Mouse (Mus musculus) CH12.LX (cell line): Measurements from ENCODE around the gene Ptprd.

ENCODE experiments used
- EP300 ChIP-seq: IDR thresholded peaks from 2 replicates; pipeline ENCODE4 v1.6.1; 2011; ENCODE audit warnings: low read length, improper control_type of control experiment
- JUND ChIP-seq: conservative IDR thresholded peaks from 2 replicates; pipeline ENCODE4 v1.6.1; 2011; ENCODE audit warnings: low read depth, low read length, improper control_type of control experiment
- SIN3A ChIP-seq: IDR thresholded peaks from 2 replicates; pipeline ENCODE4 v1.6.1; 2012; ENCODE audit warnings: low read length, improper control_type of control experiment, inconsistent platforms

GRCm38 (mm10) chr4:76447396-76447795 is 1764.4 kb downstream of the Ptprd start:
- TF ChIP-seq EP300: no peak
- TF ChIP-seq SIN3A: no peak
- no peak for TF ChIP-seq JUND
